Mouse (Mus musculus) olfactory bulb, adult 2 months (tissue): ENCODE results near the gene Hira. TPM values are rescaled to one million over a fixed set of nuclear protein-coding genes. Genes with fewer than 3 reads are reported as not detected.
"Not testable (repeated sequence)": the region's sequence is repeated elsewhere in the genome, so short reads cannot be mapped to it uniquely, and the experiment has no call there.

ENCODE experiments used
- H3K27ac ChIP-seq: fragments of 200-500 bp; 2 replicates; pipeline ENCODE4 v1.5.1; 2012; ENCODE audit warnings: low read depth, low read length; ENCODE audit not compliant: insufficient read depth
- H3K4me1 ChIP-seq: fragments of 200-500 bp; 2 replicates; pipeline ENCODE4 v1.6.1; 2012; ENCODE audit warnings: low read length; ENCODE audit not compliant: control insufficient read depth, insufficient read depth
- H3K4me3 ChIP-seq: fragments of 200-500 bp; 2 replicates; pipeline ENCODE4 v1.5.1; 2012; ENCODE audit warnings: mild to moderate bottlenecking, low read depth, low read length, moderate library complexity; ENCODE audit not compliant: insufficient read depth
- CTCF ChIP-seq: fragments of 200-500 bp; IDR thresholded peaks from 2 replicates; pipeline ENCODE4 v1.5.1; 2012; ENCODE audit warnings: low read depth, mild to moderate bottlenecking, low read length, moderate library complexity; ENCODE audit not compliant: insufficient read depth
- POLR2A ChIP-seq: fragments of 200-500 bp; IDR thresholded peaks from 2 replicates; pipeline ENCODE4 v1.6.1; 2012; ENCODE audit warnings: mild to moderate bottlenecking, low read depth, low read length, moderate library complexity; ENCODE audit not compliant: insufficient read depth
- WGBS: fragments of 180-500 bp; shearing (Covaris S2); methylation state at CpG from one replicate; pipeline ENCODE4 v1.1.7; 2018; 5-methylcytosine and 5-hydroxymethylcytosine counted together
- polyA plus RNA-seq: library from polyadenylated mRNA; stranded (reverse); fragments of >200 nt; gene quantifications from 2 replicates; pipeline ENCODE4 v1.2.4, GENCODE M21; 2012; ENCODE audit warnings: low replicate concordance; ENCODE audit not compliant: missing spikeins, insufficient read depth, insufficient read length

Hira gene
- polyA plus RNA-seq = not detected in 2 replicates

- TF ChIP-seq CTCF = no peak
- peak; percentile 78 for TF ChIP-seq POLR2A
- H3K4me1 ChIP-seq = no peaks in the 10 kb centered on the region
- under 1% methylated on average over 93 of the region's 93 CpGs for WGBS
These were observed at the start of gene Hira, which contains the start of gene Mrpl40 for GRCm38 (mm10) chr16:18876442-18877308. TSS of gene Hira (plus strand) at chr16:18877037. TSS of gene Mrpl40 (minus strand) at chr16:18876862.

GRCm38 (mm10) chr16:18828630-18829029, 48.2 kb upstream of the Hira start:
- Histone ChIP-seq H3K27ac (no peak overlapping the region), H3K4me3 (no peak overlapping the region), H3K4me1 (no peaks in the 10 kb centered on the region)
- 93% methylated on average over 3 of the region's 3 CpGs for WGBS
- TF ChIP-seq CTCF (no peak), POLR2A (no peak)

More at GRCm38 (mm10) chr16:18876442-18877308, at the start of gene Hira, which contains the start of gene Mrpl40:
- Histone ChIP-seq H3K4me3 (peak within 1 kb of the TSS; percentile 67), H3K27ac (peak within 1 kb of the TSS; percentile 76)

- Histone ChIP-seq H3K4me3 (no peak overlapping the region), H3K4me1 (no peaks in the 10 kb centered on the region), H3K27ac (no peak overlapping the region)
- no peak for TF ChIP-seq POLR2A
- TF ChIP-seq CTCF = no peak
- WGBS = 83% methylated on average over 6 of the region's 6 CpGs
These were observed 47.7 kb upstream of the Hira start for GRCm38 (mm10) chr16:18829102-18829501.

- TF ChIP-seq POLR2A = no peak
- Histone ChIP-seq H3K4me1 (no peaks in the 10 kb centered on the region), H3K27ac (no peak overlapping the region), H3K4me3 (no peak overlapping the region)
- WGBS = 75% methylated on average over 2 of the region's 2 CpGs
These were observed 43.4 kb upstream of the Hira start for GRCm38 (mm10) chr16:18833486-18833885.

DNA sequence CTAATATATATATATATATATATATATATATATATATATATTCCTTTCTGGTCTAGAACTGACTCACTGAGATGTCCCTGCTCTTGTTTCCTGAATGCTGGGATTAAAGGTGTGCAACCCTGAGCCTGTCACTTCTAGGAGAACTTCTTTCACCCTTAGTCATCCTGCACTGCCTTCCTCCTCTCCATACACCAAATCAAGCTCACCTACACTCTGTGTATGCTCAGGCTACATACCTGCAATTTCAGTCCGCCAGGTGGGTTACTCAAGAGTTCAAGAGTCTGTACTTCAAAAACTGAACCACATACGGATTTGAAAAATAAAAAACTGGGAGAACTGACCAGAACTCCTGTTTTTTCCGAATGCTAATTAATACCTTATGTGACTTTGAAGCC, 40.8 kb upstream of the Hira start:
- no peak overlapping the region for H3K27ac ChIP-seq
- no peak for TF ChIP-seq POLR2A
- no peak for TF ChIP-seq CTCF
- 27% methylated on average over 3 of the region's 3 CpGs for WGBS
- no peaks in the 10 kb centered on the region for H3K4me1 ChIP-seq
- peak overlapping the region; percentile 61 for H3K4me3 ChIP-seq

DNA sequence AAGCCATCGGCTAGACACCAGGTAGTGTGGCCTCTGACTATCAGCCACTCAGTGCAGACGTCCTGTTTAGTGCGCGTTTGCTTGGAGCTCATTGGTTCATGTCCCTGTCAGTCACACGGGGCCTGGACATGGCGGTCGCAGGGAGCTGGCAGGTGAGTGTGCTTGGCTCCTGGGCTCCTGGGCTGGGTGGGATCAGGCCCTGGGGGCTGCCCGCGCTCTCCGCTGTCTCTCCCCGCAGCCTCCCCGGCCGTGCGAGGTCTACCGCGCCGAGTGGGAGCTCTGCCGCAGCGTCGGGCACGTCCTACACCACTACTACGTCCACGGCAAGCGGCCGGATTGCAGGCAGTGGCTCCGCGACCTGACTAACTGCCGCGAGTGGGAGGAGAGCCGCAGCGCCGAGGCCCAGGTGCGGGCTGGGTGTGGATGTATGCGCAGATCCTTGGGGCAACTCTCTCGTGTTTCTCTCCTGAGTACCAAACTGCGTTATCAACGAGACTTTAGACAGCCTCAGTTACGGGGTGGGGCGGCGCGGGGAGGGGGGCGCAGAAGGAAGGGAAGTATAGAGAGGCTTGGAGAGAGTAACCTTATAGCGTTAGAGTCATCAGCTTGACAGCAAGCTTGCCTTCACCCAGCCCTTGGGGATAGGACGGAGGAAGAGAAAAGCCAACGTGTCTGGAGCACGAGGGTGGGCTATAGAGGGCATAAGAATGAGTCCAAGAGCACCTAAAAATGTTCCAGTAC, 40.2 kb upstream of the Hira start, which contains the start of the genes 2510002D24Rik and Gm28539:
TSS of gene 2510002D24Rik (plus strand) at position 111 of the 741 bp plus-strand sequence.
TSS of gene Gm28539 (plus strand) at position 117 of the 741 bp plus-strand sequence.
- TF ChIP-seq CTCF = no peak
- peak; percentile 33; the same call in 1 of the 2 replicates for TF ChIP-seq POLR2A
- Histone ChIP-seq H3K4me3 (peak within 1 kb of the TSS; percentile 61), H3K27ac (no peak within 1 kb of the TSS), H3K4me1 (no peaks in the 10 kb centered on the region)
- WGBS = under 1% methylated on average over 46 of the region's 46 CpGs

- TF ChIP-seq POLR2A (no peak), CTCF (no peak)
- Histone ChIP-seq H3K4me3 (no peak overlapping the region), H3K27ac (no peak overlapping the region), H3K4me1 (no peaks in the 10 kb centered on the region)
- WGBS = 80% methylated on average over 4 of the region's 4 CpGs
These were observed 38.5 kb upstream of the Hira start for GRCm38 (mm10) chr16:18838346-18838745.

DNA sequence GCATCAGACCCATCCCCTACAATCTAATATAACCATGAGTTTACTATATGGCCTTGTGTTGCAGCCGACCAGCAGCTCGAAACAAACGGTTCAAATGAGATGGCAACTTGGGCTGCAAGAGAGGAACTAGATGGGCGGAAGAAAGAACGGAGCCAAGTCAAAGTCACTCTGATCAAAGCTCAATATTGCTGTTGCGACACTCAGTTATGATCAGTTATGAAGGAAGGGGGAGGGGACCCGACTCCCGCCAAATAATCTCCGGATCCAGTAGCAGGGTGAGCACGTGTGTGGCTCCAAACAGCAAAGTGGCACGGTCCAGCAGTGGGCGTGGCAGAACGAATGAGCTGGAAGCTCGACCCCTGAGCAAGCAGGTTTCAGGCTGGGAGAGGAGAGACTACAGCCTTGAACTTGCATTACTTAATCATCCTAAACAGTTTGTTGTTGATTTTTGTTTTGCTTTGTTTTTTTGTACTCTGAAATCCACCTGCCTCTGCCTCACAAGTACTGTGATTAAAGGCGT, 30.5 kb upstream of the Hira start:
- no peak for TF ChIP-seq CTCF
- no peak for TF ChIP-seq POLR2A
- H3K27ac ChIP-seq = no peak overlapping the region
- H3K4me1 ChIP-seq = no peaks in the 10 kb centered on the region
- no peak overlapping the region for H3K4me3 ChIP-seq
- WGBS = 89% methylated on average over 15 of the region's 15 CpGs

DNA sequence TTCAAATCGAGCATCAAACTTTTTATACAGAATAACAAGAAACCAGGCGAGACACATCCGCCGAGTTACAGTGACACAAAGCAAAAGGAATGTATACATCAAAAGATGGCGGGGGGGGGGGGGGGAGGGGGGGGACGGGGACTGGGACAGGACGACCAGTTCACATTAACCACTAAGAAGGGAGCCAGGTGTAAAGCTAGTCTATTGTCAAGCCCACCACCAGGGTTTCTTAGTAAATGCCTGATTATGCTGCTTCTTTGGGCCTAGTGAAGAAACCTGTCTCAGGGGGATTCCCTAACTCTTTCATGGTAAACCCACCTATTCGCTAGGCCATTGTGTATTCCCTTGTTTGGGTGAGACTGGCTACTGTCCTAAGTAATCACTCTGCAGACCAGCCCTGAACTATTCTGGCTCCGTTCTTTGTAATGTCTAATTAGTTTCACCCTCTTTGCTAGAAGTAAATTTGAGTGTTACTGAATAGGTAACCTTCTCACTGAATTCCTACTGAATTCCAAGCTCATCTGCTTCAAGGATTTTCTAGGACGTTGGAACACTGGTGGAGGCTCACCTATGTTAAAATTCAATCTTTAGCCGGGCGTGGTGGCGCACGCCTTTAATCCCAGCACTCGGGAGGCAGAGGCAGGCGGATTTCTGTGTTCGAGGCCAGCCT, 27.2 kb upstream of the Hira start:
- 88% methylated on average over 17 of the region's 17 CpGs for WGBS
- not testable (repeated sequence) for H3K4me3 ChIP-seq, H3K27ac ChIP-seq, H3K4me1 ChIP-seq
